In the genomic region with DNA sequence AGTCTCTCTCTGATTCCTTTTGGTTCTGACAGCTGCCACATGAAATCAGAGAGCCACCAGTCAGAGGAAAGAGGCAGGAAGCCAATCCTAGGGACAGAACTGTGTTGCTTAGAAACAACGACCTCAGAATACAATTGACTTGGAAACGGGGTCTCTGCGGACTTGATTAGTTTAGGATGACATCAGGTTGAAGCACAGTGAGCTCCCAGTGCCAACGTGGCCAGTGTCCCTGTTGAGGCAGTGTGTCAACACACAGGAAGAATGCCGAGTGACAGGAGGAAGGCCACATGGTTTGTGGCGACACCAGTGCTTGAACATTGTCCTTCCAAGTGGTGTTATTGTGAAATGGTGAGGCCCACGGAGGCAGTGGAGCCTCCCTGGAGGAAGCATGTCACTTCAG, we compare ENCODE assay signal across 15 mouse cellular contexts. TPM values are rescaled to one million over a fixed set of nuclear protein-coding genes. Genes with fewer than 3 reads are reported as not detected.
A peak's percentile ranks its signal among the peaks of the same experiment; 100 is the strongest.
DNase-seq lines count a peak whose midpoint lies in the region; TF ChIP-seq lines count a peak whose summit lies in the region.
"Had no signal": no experiment of that assay in that cellular context is flagged by ENCODE, and none has a peak within 500 bp of the region (broad histone marks: within the 10 kb centered on the region; RNA-seq: fewer than 3 reads in every experiment).

No protein-coding gene starts in this region.

- peak; percentile 25 to 36 for DNase-seq in heart, postnatal 10 days
- DNase-seq in heart, postnatal 36 days: no peak
- peak; percentile 33 for DNase-seq in Muller cell, postnatal 12 days (ENCODE audit: inconsistent ontology term)
- DNase-seq in brain, embryonic 14.5 days (ENCODE audit: low read depth): peak; percentile 78
- DNase-seq in layer of hippocampus, postnatal 14 days (ENCODE audit: low spot score in 2 of 2): peak; percentile 65 to 84
- DNase-seq in ovary, adult 18-20 months (ENCODE audit: low spot score): no peak
- no peak for DNase-seq in spleen, adult 18-20 months
- DNase-seq: cerebellum, adult 11-12 months; lung, postnatal 10 days; thymus, adult 18-20 months had no signal

- no peak for TF ChIP-seq CTCF in brain, embryonic 14.5 days (IDR thresholded peaks at IDR 0.05; ENCODE audit: borderline replicate concordance, extremely low read depth, insufficient read depth, insufficient read length)

- no peak for TF ChIP-seq POLR2A in brain, embryonic 14.5 days (IDR thresholded peaks at IDR 0.05; ENCODE audit: borderline replicate concordance, extremely low read depth, insufficient read depth, insufficient read length, poor library complexity, severe bottlenecking)

- intact Hi-C loops in heart, postnatal 10 days (cut with DNase I): no loop called here
- intact Hi-C loops in heart, postnatal 36 days (cut with DNase I): no loop called here

RNA-seq across cellular contexts. Expression of a gene that starts 10.3 kb away (rescaled TPM):
- not detected for total RNA-seq in heart, postnatal 10 days (2021)
- total RNA-seq in heart, postnatal 36 days (2021): not detected
- polyA plus RNA-seq in brain, embryonic 14.5 days (2012; rRNA removed): 0.08 TPM in 1 of 2 replicates, not detected in the other
- under 1 TPM; 0.35 to 0.41 TPM for total RNA-seq in layer of hippocampus, postnatal 14 days (2021)
- total RNA-seq: gastrocnemius, postnatal 4 days had no signal
- polyA plus RNA-seq: erythroblast, embryonic 14.5 days; intestine, embryonic 16.5 days; neural tube, embryonic 12.5 days; small intestine, adult 2 months had no signal

RNA-seq across cellular contexts. Expression of a gene that starts 24.4 kb away (rescaled TPM):
- not detected for total RNA-seq in heart, postnatal 10 days (2021)
- not detected for total RNA-seq in heart, postnatal 36 days (2021)
- polyA plus RNA-seq in brain, embryonic 14.5 days (2012; rRNA removed): 0.07 TPM in 1 of 2 replicates, not detected in the other
- total RNA-seq in layer of hippocampus, postnatal 14 days (2021): not detected
- total RNA-seq: gastrocnemius, postnatal 4 days had no signal
- polyA plus RNA-seq: erythroblast, embryonic 14.5 days; neural tube, embryonic 12.5 days had no signal

RNA-seq across cellular contexts. Expression of a gene that starts 55.3 kb away (rescaled TPM):
- total RNA-seq in heart, postnatal 10 days (2021): under 1 TPM in 1 of 2 experiments, not detected in 1; 0.47 TPM
- total RNA-seq in heart, postnatal 36 days (2021): not detected
- 0.14 and 0.62 TPM in 2 replicates for polyA plus RNA-seq in brain, embryonic 14.5 days (2012; rRNA removed)
- not detected for total RNA-seq in layer of hippocampus, postnatal 14 days (2021)
- total RNA-seq: gastrocnemius, postnatal 4 days had no signal
- polyA plus RNA-seq: erythroblast, embryonic 14.5 days; neural tube, embryonic 12.5 days had no signal

Comparison
In these comparisons a context has a peak if more than half of its experiments do, and no peak if none do; other contexts are left out.
1. DNase-seq: peak in heart, postnatal 10 days (2 of 2), Muller cell, postnatal 12 days (single experiment), brain, embryonic 14.5 days (single experiment) and layer of hippocampus, postnatal 14 days (2 of 2); none in heart, postnatal 36 days (0 of 2), ovary, adult 18-20 months (single experiment) and spleen, adult 18-20 months (0 of 2).